Mouse (Mus musculus) retina, postnatal 1 day (tissue): ENCODE measurements around the gene Ccl17.
"Not testable (repeated sequence)": the region's sequence is repeated elsewhere in the genome, so short reads cannot be mapped to it uniquely, and the experiment has no call there.

Experiments
- DNase-seq: peaks from one replicate; pipeline ENCODE4 v3.0.0-alpha.2; 2012

Ccl17 gene

GRCm38 (mm10) chr8:94826210-94826609 is 16.0 kb downstream of the Ccl17 start:
- DNase-seq = no peak

DNA sequence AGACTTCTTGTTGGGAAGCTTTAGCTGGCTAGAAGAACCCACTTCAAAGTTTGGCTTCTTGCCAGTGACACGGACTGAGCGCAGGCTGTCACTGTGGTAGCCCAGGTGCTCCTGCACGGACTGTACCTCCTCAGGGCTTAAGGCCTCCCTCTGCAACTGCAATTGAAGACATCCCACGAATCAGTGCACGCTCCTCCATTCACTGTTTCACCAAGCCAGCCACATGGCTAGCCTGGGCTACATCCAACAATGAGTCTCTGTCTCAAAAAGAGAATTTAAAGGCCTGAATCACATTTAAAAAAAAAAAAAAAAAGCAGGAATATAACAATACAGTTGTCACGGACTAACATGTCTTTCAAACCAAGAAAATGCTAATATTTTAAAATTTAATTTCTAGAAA is 18.0 kb downstream of the Ccl17 start:
- DNase-seq = no peak

DNA sequence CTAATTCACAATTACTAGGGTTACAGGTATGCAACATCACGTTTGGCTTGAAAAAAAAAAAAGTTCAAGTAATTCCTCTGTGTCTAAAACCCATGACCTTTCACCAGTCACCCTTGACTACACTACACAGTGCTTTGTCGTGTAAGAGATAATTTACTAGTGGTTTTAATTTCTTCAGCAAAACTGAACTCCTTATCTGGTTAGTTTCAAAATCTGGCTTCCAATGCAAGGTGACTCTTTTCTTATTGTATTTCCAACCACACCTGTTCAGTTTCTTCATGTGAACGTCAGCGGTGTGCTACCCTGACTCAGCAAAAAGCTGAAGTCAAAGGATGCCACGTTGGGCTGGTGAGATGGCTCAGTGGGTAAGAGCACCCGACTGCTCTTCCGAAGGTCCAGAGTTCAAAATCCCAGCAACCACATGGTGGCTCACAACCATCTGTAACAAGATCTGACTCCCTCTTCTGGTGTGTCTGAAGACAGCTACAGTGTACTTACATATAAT is 23.7 kb downstream of the Ccl17 start:
- DNase-seq = not testable (repeated sequence)

DNA sequence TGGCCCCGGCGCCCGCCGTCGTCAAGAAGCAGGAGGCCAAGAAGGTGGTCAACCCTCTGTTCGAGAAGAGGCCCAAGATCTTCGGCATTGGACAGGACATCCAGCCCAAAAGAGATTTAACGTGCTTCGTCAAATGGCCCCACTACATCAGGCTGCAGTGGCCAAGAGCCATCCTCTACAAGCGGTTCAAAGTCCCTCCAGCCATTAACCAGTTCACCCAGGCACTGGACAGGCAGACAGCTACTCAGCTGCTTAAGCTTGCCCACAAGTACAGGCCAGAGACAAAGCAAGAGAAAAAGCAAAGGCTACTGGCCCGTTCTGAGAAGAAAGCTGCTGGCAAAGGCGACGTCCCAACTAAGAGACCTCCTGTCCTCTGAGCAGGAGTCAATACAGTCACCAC is 25.5 kb downstream of the Ccl17 start:
- not testable (repeated sequence) for DNase-seq

- no peak for DNase-seq
Measured at GRCm38 (mm10) chr8:94836456-94837240, 26.4 kb downstream of the Ccl17 start.

DNA sequence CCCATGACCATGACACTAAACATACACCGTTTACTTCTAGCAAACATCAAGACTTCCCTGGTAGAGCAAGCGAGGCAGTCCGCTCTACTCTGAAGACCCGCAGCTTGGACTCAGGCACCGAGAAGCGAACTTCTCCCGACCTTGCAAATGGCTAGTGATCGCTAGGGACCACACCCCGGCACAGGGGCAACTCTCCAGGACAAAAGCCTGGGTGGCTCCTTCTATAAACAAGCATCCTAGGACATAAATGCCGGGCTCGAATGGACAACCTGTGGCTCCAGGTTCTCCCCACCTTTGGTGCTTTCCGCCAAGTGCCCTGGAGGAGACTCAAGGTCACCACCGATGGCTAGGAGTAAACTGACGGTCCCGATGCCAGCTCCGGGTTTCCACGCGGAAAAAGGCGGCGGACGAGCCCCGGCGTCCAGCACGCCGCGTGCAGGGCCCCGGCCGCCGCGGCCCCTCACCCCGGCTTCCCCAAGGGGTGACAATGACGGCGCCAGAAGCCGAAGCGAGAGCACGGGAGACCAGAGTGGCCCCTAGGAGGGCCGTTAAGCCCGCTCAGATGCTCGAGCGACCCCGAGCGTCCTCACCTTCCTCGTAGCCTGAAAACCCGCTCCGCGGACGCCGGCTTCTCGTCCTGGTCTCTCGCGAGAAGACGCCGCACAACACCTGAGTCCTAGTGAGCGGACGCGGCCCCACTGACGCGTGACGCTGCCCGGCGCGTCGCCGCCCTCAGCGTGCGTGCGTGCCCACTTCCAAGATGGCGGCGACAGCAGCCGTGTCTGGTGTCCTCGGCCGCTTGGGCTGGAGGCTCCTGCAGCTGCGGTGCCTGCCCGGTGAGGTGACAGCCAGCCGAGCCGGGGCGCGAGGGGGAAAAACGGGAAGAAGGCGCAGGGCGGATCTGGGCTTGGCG is 27.7 kb downstream of the Ccl17 start, which contains the start of the genes Coq9 and Ciapin1:
TSS of gene Coq9 (plus strand) at position 660 of the 913 bp plus-strand sequence.
TSS of gene Ciapin1 (minus strand) at position 697 of the 913 bp plus-strand sequence.
- peak; percentile 98 for DNase-seq

DNA sequence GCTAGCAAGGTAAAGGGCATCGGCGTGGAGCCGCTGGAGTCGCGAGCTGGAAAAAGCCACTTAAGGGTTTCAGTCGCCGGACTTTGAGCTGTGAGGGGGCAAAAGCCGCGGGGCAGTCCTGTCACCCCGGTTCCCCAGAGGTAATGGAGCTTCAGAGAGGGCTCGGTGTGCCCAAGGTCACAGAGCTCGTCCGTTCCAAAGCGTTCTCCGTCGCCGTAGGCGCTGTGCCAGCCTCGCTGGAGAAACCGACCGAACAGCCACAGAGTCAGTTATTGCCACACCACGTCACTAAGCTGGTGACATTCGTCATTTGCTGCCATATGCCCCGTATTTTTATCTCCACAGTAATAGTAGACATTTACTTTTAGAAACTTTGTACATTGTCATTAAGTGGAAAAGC is 28.3 kb downstream of the Ccl17 start:
- no peak for DNase-seq

GRCm38 (mm10) chr8:94841183-94841582 is 30.9 kb downstream of the Ccl17 start:
- no peak for DNase-seq

DNA sequence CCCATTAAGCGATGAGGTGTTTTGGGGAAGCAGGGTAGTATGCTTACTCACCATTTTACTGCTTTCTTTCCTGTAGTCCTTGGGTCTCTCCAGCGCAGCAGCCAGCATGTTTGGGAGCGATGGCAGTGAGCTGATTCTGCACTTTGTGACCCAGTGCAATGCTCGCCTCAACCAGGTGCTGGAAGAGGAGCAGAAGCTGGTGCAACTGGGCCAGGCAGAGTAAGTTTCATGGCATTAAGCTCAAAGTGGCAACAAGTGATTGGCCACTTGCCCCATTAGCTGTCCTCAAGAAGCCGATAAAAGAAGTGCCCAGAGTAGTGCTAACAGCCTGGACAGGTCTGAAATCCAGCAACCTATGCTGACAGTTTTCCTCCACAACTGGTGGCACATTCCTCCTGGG is 39.8 kb downstream of the Ccl17 start:
- no peak for DNase-seq

DNA sequence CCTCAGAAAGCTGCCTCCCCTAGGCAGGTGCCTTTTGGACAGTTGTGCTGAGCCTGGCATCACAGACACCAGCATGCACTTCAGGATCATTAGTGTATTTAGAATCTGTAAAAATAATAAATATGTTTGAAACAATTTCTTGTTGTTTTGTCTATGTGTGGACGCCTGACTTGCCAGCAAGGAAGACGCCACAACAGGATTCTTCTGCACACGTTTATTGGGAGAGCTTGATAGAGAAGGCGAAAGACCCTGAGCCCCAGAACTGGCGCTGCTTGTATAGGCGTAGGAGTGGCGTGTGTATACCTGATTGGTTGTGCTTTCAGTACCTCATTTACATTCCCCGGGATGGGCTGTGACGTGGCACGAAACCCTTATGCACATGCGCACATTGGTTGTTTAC is 44.5 kb downstream of the Ccl17 start:
- not testable (repeated sequence) for DNase-seq

GRCm38 (mm10) chr8:94857011-94857345 is 46.7 kb downstream of the Ccl17 start:
- DNase-seq = no peak

DNA sequence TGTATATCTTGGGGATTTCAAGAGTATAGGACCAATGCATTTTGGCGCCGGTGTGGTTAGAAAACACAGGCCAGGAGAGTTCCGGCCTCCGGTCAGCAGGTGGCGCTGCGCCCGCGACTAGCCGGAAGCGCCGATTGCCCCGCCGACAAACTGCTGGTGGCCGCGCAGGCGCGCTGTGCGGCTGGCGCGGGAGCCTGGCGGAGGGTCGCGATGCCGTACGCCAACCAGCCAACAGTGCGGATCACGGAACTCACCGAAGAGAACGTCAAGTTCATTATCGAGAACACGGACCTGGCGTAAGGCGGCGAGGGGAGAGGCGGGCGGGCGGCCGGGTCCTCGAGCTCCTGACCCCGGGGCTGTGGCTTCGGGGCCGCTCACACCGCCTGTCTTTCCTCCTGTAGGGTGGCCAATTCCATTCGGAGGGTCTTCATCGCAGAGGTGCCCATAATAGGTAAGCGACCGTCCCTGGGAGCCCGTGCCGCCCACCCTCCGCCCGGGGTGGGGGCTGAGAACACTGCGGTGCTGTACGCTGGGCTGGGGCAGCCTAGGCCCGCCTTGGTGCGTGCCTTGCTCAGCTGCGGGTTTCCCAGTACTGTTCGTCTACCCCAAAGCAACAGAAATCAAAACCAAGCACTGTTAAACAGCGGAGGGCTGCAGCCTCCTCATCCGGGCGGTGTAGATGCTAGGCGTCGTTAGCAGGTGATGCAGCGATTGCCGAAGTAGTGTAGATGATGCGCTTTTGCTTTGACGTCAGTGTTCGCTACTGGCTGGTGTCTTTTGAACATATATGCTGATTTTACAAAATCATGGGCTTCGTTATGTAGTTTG is 47.3 kb downstream of the Ccl17 start, which contains the start of gene Polr2c:
TSS of gene Polr2c (plus strand) at position 105 of the 828 bp plus-strand sequence.
- DNase-seq = peak; percentile 90

DNA sequence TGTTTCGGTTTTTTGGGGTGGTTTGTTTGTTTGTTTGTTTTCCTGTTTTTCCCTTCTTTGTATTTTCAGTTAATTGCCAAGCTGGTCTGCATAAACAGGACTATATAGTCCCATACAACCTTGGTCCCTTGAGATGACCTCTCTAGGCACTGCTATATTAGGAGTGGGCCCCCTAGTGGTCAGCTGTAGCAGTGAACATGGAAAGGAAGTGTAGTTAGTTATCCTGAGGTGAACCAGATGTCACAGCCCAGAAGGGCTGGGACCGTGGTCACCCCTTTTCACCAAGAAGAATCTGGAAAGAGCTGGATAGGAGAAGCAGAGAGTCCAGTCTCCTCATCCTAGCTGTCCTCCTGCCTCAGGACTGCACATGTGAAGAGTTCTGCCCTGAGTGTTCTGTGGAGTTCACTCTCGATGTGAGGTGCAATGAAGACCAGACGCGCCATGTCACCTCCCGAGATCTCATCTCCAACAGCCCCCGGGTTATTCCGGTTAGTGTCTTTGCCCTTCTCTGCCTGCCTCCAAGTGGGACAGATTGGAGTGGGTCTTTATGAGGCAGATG is 51.2 kb downstream of the Ccl17 start:
- peak; percentile 74 for DNase-seq
